Mouse (Mus musculus): ENCODE measurements at regions not wholly inside any gene's neighbourhood (a gene's known extent, or its start where the extent isn't known, plus 50 kb on each side); places are given as distances from the start of the nearest gene placed in this dataset.

DNA sequence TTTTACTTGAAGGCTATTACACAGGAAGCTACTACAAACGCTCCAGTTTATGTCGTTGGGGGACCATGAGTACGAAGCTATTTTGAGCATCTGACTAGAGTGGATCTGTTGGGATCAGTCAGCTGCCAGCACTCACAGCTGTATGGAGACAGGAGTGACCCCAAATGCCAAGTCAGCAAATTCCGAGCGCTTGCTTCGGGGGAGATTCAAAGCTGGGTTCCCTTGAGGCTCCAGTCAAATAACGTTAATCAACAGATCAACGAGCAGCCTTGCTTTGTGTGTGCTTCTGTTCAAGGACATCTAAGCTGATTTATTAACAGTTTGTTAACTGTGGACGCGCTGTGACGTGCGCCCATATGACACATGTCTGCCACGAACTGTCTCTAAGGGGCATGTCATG, 349.5 kb downstream of the Ajap1 start:
- Histone ChIP-seq H3K4me1 (ENCODE audit: control insufficient read depth, insufficient read depth, low read length) (no peaks in the 10 kb centered on the region), H3K27ac (replicated peaks; ENCODE audit: insufficient read depth, low read depth, low read length) (no peak overlapping the region), H3K27me3 (ENCODE audit: control insufficient read depth, insufficient read depth, low read length) (no peaks in the 10 kb centered on the region), H3K79me2 (ENCODE audit: control insufficient read depth, insufficient read depth, low read length) (no peaks in the 10 kb centered on the region), H3K4me3 (ENCODE audit: insufficient read depth, low read depth, low read length) (no peak overlapping the region), H3K36me3 (ENCODE audit: control insufficient read depth, insufficient read depth, low read length) (no peaks in the 10 kb centered on the region), H3K9ac (ENCODE audit: low read depth, low read length) (no peak overlapping the region)
- 88% methylated on average over 13 of the region's 13 CpGs for WGBS
- no peak for DNase-seq (ENCODE audit: extremely low read depth, low read depth, low spot score)
- TF ChIP-seq POLR2A (IDR thresholded peaks at IDR 0.05; ENCODE audit: extremely low read depth, insufficient read depth, low read length) (no peak), CTCF (IDR thresholded peaks at IDR 0.05; ENCODE audit: low read depth, low read length) (no peak)

DNA sequence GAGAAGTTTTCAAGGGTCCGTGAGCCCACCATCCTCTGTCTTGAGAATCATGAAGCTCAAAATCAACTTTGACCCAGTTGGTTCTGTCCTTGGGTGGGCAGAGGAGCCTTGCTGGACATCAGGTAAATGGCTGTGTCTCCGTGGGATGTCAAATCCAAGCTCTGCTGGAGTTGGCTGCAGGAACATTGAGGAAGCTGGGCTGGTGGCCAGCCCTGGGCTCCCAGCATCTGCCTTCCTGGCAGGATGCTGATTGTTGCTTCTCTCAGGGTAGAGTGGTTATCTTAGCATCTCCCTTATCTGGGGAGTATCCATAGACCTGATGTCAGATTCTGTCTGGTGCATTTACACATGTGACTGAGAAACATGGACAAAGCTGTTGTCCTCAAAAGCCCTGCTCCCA, 353.3 kb downstream of the Ajap1 start:
- TF ChIP-seq CTCF (IDR thresholded peaks at IDR 0.05; ENCODE audit: low read depth, low read length), result no peak
- TF ChIP-seq POLR2A (IDR thresholded peaks at IDR 0.05; ENCODE audit: extremely low read depth, insufficient read depth, low read length), result no peak
- Histone ChIP-seq H3K36me3 (ENCODE audit: control insufficient read depth, insufficient read depth, low read length) (no peaks in the 10 kb centered on the region), H3K4me3 (ENCODE audit: insufficient read depth, low read depth, low read length) (no peak overlapping the region), H3K79me2 (ENCODE audit: control insufficient read depth, insufficient read depth, low read length) (no peaks in the 10 kb centered on the region), H3K27me3 (ENCODE audit: control insufficient read depth, insufficient read depth, low read length) (no peaks in the 10 kb centered on the region), H3K4me1 (ENCODE audit: control insufficient read depth, insufficient read depth, low read length) (no peaks in the 10 kb centered on the region), H3K9ac (ENCODE audit: low read depth, low read length) (no peak overlapping the region), H3K27ac (replicated peaks; ENCODE audit: insufficient read depth, low read depth, low read length) (no peak overlapping the region)
- 73% methylated on average over 2 of the region's 2 CpGs for WGBS
- DNase-seq (ENCODE audit: extremely low read depth, low read depth, low spot score), result no peak

DNA sequence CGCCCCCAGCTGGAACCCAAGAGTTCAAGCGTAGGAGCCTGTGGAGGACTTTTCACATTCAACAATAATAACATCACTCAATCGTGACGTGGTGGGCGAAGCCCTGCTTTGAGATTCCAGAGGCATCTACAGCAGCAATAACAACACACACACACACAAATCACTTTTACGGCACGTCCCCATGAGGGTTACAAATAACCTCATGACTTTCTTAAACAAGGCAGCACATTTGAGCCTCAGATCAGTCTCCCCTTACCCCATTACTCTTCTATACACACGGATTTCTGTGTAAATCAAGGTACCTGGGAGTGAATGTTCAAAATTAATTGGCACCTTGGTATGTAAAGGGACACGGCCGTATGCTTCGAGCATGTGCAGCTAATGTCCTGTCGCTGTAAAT, 354.4 kb downstream of the Ajap1 start:
- Histone ChIP-seq H3K79me2 (ENCODE audit: control insufficient read depth, insufficient read depth, low read length) (no peaks in the 10 kb centered on the region), H3K4me3 (ENCODE audit: insufficient read depth, low read depth, low read length) (no peak overlapping the region), H3K4me1 (ENCODE audit: control insufficient read depth, insufficient read depth, low read length) (no peaks in the 10 kb centered on the region), H3K9ac (ENCODE audit: low read depth, low read length) (no peak overlapping the region), H3K36me3 (ENCODE audit: control insufficient read depth, insufficient read depth, low read length) (no peaks in the 10 kb centered on the region), H3K27me3 (ENCODE audit: control insufficient read depth, insufficient read depth, low read length) (no peaks in the 10 kb centered on the region), H3K27ac (replicated peaks; ENCODE audit: insufficient read depth, low read depth, low read length) (no peak overlapping the region)
- 91% methylated on average over 12 of the region's 12 CpGs for WGBS
- no peak for TF ChIP-seq POLR2A (IDR thresholded peaks at IDR 0.05; ENCODE audit: extremely low read depth, insufficient read depth, low read length)
- TF ChIP-seq CTCF (IDR thresholded peaks at IDR 0.05; ENCODE audit: low read depth, low read length), result no peak
- DNase-seq (ENCODE audit: extremely low read depth, low read depth, low spot score), result no peak

DNA sequence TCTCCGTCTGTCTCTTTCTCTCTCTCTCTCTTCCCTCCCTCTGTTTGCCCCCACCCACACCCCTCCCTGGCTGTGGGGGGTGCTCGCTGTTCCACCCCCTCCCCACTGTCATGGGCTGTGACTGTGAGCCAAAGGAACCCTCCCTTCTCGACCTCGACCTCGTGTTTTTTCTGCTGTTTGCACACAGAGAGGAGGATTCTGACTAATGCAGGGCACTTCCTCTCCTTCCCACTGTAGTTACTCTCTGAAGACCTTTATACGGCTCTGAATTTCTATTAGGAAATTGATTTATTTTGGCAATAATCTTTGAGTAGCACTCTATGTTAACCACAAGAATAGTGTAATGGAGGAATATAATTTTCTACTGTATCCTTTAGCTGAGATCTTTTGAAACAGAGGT, 362.1 kb downstream of the Ajap1 start:
- H3K4me3 ChIP-seq (ENCODE audit: insufficient read depth, low read depth, low read length), result no peak overlapping the region
- no peak overlapping the region for H3K27ac ChIP-seq (replicated peaks; ENCODE audit: insufficient read depth, low read depth, low read length)
- H3K36me3 ChIP-seq (ENCODE audit: control insufficient read depth, insufficient read depth, low read length), result no peaks in the 10 kb centered on the region
- no peak for TF ChIP-seq POLR2A (IDR thresholded peaks at IDR 0.05; ENCODE audit: extremely low read depth, insufficient read depth, low read length)
- no peak for TF ChIP-seq CTCF (IDR thresholded peaks at IDR 0.05; ENCODE audit: low read depth, low read length)
- no peaks in the 10 kb centered on the region; the same call in 1 of the 2 replicates for H3K27me3 ChIP-seq (ENCODE audit: control insufficient read depth, insufficient read depth, low read length)
- no peaks in the 10 kb centered on the region for H3K4me1 ChIP-seq (ENCODE audit: control insufficient read depth, insufficient read depth, low read length)
- H3K9ac ChIP-seq (ENCODE audit: low read depth, low read length), result no peak overlapping the region
- 31% methylated on average over 6 of the region's 6 CpGs for WGBS
- DNase-seq (ENCODE audit: extremely low read depth, low read depth, low spot score), result no peak
- no peaks in the 10 kb centered on the region for H3K79me2 ChIP-seq (ENCODE audit: control insufficient read depth, insufficient read depth, low read length)

DNA sequence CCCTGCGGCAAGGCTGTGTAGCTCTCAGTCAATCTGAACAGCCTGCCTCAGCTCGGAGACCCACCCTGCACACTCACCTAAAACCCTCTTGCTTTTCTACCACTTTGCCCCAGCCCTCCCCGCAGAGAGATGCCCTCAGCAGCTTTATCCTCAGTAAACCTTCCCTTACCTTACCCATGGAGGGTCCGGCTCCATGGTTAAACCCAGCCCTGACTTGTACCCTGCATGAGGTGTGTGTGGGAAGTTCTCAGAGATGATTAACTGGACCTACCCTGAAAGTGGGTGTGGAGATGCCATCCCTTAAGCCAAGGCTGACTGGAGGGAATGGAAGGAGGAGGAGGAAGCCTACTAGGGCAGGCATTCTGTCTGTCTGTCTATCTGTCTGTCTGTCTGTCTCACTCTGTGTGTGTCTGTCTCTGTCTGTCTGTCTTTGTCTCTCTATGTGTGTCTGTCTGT, 362.9 kb downstream of the Ajap1 start:
- Histone ChIP-seq H3K27me3 (ENCODE audit: control insufficient read depth, insufficient read depth, low read length) (no peaks in the 10 kb centered on the region; the same call in 1 of the 2 replicates), H3K9ac (ENCODE audit: low read depth, low read length) (no peak overlapping the region), H3K36me3 (ENCODE audit: control insufficient read depth, insufficient read depth, low read length) (no peaks in the 10 kb centered on the region), H3K27ac (replicated peaks; ENCODE audit: insufficient read depth, low read depth, low read length) (no peak overlapping the region), H3K4me1 (ENCODE audit: control insufficient read depth, insufficient read depth, low read length) (no peaks in the 10 kb centered on the region), H3K79me2 (ENCODE audit: control insufficient read depth, insufficient read depth, low read length) (no peaks in the 10 kb centered on the region), H3K4me3 (ENCODE audit: insufficient read depth, low read depth, low read length) (no peak overlapping the region)
- TF ChIP-seq POLR2A (IDR thresholded peaks at IDR 0.05; ENCODE audit: extremely low read depth, insufficient read depth, low read length), result no peak
- no peak for TF ChIP-seq CTCF (IDR thresholded peaks at IDR 0.05; ENCODE audit: low read depth, low read length)
- WGBS, result 66% methylated on average over 4 of the region's 4 CpGs
- DNase-seq (ENCODE audit: extremely low read depth, low read depth, low spot score), result no peak

DNA sequence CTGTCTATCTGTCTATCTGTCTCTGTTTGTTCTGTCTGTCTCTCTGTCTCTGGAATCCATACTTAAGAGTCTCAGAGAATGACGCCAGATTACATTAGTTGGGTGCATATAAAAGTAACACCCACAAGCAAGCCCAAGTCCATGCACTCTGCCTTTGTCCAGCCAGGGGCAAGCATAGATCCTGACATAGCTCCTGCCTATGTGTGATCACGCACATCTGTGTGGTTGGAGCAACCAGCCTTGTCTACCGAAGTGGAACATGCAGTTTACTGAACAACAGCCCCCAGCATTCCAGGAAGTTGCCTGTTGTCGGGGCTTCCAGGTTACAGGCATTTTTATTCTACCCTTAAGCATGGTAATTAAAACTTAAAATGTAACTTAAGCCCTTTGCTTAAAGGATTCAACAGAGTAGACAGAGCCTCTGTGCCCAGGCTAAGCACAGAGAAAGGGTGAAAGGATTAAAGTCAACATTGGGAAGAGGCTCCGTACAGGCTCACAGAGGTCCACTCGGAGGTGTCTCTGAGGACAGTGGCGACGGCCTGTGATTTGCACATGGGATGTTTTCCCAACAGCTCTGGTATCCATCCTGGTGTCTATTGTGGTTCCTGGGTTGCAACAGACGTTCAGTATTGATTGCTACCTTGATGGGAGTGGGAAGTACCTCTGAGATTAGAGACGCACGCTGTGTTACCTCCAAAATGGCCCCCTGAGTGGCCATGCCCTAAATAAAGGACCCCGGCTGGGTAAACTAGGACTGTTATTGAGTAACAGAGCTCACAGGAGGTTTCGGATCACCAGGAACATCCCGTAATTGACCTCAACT, 363.6 kb downstream of the Ajap1 start:
- H3K36me3 ChIP-seq (ENCODE audit: control insufficient read depth, insufficient read depth, low read length), result no peaks in the 10 kb centered on the region
- no peak for DNase-seq (ENCODE audit: extremely low read depth, low read depth, low spot score)
- H3K4me1 ChIP-seq (ENCODE audit: control insufficient read depth, insufficient read depth, low read length), result no peaks in the 10 kb centered on the region
- no peak overlapping the region for H3K9ac ChIP-seq (ENCODE audit: low read depth, low read length)
- H3K27ac ChIP-seq (replicated peaks; ENCODE audit: insufficient read depth, low read depth, low read length), result no peak overlapping the region
- TF ChIP-seq CTCF (IDR thresholded peaks at IDR 0.05; ENCODE audit: low read depth, low read length) (no peak), POLR2A (IDR thresholded peaks at IDR 0.05; ENCODE audit: extremely low read depth, insufficient read depth, low read length) (no peak)
- no peaks in the 10 kb centered on the region; the same call in 1 of the 2 replicates for H3K27me3 ChIP-seq (ENCODE audit: control insufficient read depth, insufficient read depth, low read length)
- no peaks in the 10 kb centered on the region for H3K79me2 ChIP-seq (ENCODE audit: control insufficient read depth, insufficient read depth, low read length)
- WGBS, result 48% methylated on average over 14 of the region's 14 CpGs
- no peak overlapping the region for H3K4me3 ChIP-seq (ENCODE audit: insufficient read depth, low read depth, low read length)

Measured in liver, adult 2 months (tissue).